Mouse (Mus musculus) lung, postnatal 25 days (tissue): ENCODE data around the gene A4gnt.

ENCODE experiments used
- DNase-seq: peaks from one replicate; pipeline ENCODE4 v3.0.0; 2022; ENCODE audit warnings: low spot score

Gene A4gnt

DNA sequence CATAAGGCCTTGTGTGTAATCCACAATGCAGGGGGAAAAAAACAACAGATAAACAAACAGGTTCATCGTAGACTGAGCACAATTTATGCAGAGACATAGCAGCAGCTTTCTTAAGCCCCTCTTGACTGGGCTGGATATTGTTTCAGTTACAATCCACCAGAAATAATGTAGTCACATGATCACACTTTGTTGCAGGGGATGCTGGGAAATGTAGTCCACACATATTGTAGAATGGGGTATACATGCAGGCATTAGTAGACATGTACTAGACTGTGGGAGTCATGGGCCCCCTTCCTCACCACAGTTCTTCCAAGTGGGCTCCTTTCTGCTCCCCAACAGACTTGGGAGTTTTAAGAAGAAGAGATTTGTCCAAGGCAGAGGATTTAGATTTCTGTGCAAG, 24.5 kb downstream of the A4gnt start:
- DNase-seq = no peak

- DNase-seq = no peak
These were observed 24.9 kb downstream of the A4gnt start for GRCm38 (mm10) chr9:99637227-99637626.

- no peak for DNase-seq
These were observed 25.4 kb downstream of the A4gnt start for GRCm38 (mm10) chr9:99637736-99638135.

- no peak for DNase-seq
These were observed 27.7 kb downstream of the A4gnt start for GRCm38 (mm10) chr9:99639957-99640356.

GRCm38 (mm10) chr9:99645416-99645815, 33.1 kb downstream of the A4gnt start:
- no peak for DNase-seq

- DNase-seq = no peak
These were observed 33.8 kb downstream of the A4gnt start for GRCm38 (mm10) chr9:99646102-99646501.

DNA sequence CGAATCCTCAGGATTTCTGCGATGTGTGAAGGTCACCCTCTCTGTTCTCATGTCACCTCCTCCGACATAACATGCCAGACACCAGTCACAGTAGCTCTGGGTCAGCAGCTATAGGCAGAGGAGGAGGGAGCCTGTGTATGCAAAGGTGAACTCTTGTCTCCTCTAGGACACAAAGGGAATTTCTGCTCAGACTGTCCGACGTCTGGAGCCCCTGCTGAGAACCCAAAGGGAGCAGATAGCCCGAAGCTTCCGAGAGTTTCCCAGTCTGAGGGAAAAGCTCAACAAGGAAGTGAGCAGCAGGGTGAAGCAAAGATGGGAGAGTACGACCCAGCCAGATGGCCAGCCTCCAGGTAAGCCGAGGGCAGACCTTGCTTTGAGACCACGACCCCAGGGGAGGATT, 48.5 kb downstream of the A4gnt start:
- DNase-seq = no peak

DNA sequence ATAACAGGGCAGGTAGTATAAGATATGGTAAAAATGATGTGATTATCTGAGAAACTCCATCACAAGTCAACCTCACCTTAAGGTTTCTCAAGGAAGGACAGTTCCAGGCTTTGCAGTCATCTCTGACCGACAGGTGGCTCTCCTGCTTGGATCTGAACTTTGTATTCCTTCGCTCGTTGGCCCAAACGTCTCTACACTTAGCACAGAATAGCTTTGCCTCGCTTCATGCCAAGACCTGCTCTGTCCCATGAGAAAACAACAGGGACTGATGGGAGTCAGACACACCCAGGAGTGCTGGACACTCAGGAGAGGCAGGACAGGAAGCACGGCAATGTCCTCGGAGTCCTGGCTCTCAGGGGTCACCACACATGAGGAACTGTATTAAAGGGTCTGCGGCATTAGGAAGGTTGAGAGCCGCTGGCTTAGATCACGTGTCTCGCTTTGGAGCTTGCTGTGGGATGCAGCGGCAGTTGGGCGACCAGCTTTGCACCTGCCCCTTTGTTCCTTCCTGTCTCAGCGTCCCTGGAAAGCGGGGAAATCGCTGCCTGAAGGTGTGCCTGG, 49.4 kb downstream of the A4gnt start:
- no peak for DNase-seq

DNA sequence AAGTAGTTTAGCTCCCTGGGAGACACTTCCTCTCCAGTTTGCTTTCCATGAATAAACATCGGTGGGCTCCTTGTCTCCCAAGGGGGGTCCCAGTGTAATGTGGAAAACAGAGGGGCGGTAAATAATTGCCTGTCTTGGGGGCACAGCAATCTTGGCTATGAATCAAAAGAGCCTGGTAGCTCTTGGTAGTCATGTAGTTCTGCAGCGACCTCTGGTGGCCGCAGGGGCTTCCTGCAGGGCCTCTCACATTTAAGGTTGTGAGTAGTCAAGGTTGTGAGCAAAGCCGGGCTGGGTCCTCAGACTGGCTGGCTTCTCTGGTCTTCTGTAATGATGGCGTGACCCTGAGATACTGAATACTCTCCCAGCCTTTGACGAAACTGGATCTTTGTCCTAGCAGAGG, 50.1 kb downstream of the A4gnt start:
- peak; percentile 38 for DNase-seq

GRCm38 (mm10) chr9:99662887-99663286, 50.6 kb downstream of the A4gnt start:
- DNase-seq = no peak

DNA sequence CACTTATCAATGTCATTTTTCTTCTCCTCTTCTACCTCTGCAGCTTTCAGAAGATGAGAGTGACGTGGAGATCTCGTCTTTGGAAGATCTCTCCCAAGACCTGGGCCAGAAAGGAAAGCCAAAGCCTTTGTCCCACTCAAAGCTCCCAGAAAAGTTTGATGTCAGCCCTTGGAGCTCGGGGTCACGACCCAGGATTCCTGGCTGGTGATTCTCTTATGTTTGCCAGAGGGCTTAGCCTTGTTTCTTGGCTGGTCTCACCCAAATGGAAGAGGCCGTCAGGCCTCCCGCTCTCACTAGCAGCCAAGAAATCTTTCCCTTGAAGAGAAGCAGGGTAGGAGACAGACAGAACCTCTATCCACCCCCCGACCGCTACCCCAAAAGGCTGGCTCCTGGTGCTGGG, 55.3 kb downstream of the A4gnt start:
- peak; percentile 35 for DNase-seq

GRCm38 (mm10) chr9:99671603-99672002, 59.3 kb downstream of the A4gnt start:
- peak; percentile 35 for DNase-seq
